Mouse (Mus musculus): ENCODE results near the gene Ifitm10.

- TF ChIP-seq CHD2 (IDR thresholded peaks at IDR 0.05; ENCODE audit: low read depth, low read length) (no peak), MAFK (IDR thresholded peaks at IDR 0.05; ENCODE audit: insufficient read depth, low read depth, low read length) (no peak), ZC3H11A (IDR thresholded peaks at IDR 0.05; ENCODE audit: borderline replicate concordance, low read depth, low read length) (no peak), HCFC1 (IDR thresholded peaks at IDR 0.05; ENCODE audit: borderline replicate concordance, insufficient read depth, low read length) (no peak), ZNF384 (IDR thresholded peaks at IDR 0.05; ENCODE audit: low read depth, low read length) (no peak)
Measured at GRCm38 (mm10) chr7:142382567-142382966, 9.0 kb upstream of the Ifitm10 start, which contains the start of gene Gm49369.
